Mouse (Mus musculus) left cerebral cortex, adult 11 months (tissue): ENCODE results near the gene Per3.

Experiments
- DNase-seq: peaks from one replicate; pipeline ENCODE4 v3.0.0; 2022; ENCODE audit warnings: low spot score

Gene Per3

DNA sequence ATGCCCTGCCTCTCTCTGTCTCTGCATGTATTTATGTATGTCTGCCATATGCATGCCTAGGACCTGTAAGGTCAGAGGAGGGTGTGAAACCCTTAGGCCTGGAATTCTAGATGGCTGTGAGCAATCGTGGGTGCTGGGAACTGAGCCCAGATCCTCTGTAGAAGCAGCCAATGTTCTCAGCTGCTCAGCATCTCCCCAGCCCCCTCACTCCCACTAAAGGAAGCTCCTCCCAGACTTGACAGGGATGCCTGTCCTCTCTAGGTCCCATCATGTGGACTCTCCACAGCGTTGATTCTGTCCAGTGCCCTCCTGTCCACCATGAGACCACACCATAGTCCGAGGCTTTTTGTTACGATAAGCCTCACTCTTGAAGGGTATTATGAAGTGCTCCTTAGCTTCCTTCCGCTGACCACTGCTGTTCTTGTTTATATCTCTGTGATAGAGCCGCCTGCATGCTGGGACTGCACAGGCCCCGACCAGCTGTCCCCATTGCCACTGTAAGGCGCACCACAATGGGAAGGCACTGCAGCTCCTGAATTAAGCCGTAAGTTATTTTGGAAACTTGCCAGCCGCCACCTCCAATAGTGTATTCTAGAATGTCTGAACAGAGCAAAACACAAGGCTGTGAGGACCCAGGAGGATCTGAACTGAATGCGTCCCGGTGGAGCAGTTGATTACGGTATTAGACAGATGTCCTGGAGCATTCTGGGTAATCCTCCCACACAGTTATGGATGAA is 87.9 kb downstream of the Per3 start:
- DNase-seq = no peak
